Mouse (Mus musculus) small intestine, adult 2 months (tissue): ENCODE measurements around the gene Lsamp.

ENCODE experiments used
- CTCF ChIP-seq: fragments of 200-500 bp; IDR thresholded peaks from 2 replicates; pipeline ENCODE4 v1.5.1; 2012; ENCODE audit warnings: low read depth, mild to moderate bottlenecking, control low read depth, inconsistent platforms, low read length, moderate library complexity, mixed read lengths; ENCODE audit not compliant: insufficient replicate concordance, insufficient read length; ENCODE audit errors: extremely low read depth
- POLR2A ChIP-seq: fragments of 200-500 bp; IDR thresholded peaks from 2 replicates; pipeline ENCODE4 v1.6.1; 2012; ENCODE audit warnings: low read depth, mild to moderate bottlenecking, control low read depth, inconsistent platforms, low read length, moderate library complexity

- no peak for TF ChIP-seq POLR2A
- no peak for TF ChIP-seq CTCF
Observed at GRCm38 (mm10) chr16:41172839-41173238, 1188.7 kb downstream of the Lsamp start.
